Mouse (Mus musculus): ENCODE data around the gene Olfr745. TPM values are rescaled to one million over a fixed set of nuclear protein-coding genes. Genes with fewer than 3 reads are reported as not detected.

The Olfr745 gene
- not detected in 2 replicates for polyA plus RNA-seq (2015; fragmentation: Nextera tagmentation; extraction: Ambion mirVana)

DNA sequence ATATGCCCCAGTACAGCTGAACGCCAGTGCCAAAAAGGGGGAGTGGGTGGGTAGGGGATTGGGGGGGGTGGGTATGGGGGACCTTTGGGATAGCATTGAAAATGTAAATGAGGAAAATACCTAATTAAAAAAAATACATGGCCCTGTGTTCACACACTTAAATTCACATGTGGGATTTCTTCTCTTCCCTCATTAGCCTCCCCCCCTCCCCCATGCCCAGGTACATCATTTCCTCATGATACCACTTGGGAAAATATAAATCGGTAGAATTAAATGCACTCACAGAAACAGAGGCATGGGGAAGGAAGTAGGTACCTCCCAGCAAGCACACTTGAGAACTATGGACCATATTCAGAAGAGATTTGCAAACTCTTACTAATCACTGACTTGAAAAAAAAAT is at the start of gene Olfr745:
Gene Olfr745 (plus strand): TSS at position 301 of the 400 bp plus-strand sequence.
- Histone ChIP-seq H3K27me3 (no peaks in the 10 kb centered on the region), H3K4me3 (no peak within 1 kb of the TSS), H3K4me2 (replicated peaks) (no peak within 1 kb of the TSS), H3K9me3 (0 out of 2 replicates have a peak, but pooled peaks cover 5% of the 10 kb centered on the region), H3K27ac (no peak within 1 kb of the TSS), H3K36me3 (no peaks in the 10 kb centered on the region), H3K4me1 (no peaks in the 10 kb centered on the region), H3K9ac (no peak within 1 kb of the TSS)
- no peak for ATAC-seq (ENCODE audit: low FRiP score, low read depth)
- 74% methylated on average over 2 of the region's 2 CpGs for WGBS

DNA sequence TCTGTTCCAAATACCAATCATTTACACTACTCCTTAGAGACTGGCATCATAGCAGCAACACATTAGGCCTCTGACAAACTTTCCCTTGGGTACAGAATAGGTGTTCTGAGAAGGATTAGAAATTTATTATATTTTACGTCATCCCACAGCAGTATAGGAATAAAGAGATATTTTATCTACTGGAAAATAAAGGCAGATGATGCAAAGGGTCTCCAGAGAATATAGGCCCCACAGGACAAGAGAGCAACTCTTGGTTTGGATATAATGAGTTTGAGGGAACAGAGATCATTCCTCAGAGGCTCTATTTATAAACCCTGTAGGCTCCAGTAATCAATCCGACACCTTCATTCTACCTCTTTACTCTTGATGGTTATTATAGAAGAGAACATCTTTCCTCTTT is 24.6 kb upstream of the Olfr745 start, which contains the start of gene Olfr744:
Gene Olfr744 (plus strand): TSS at position 301 of the 400 bp plus-strand sequence.
- H3K9me3 ChIP-seq = 0 out of 2 replicates have a peak, but pooled peaks cover 5% of the 10 kb centered on the region
- no peak for ATAC-seq (ENCODE audit: low FRiP score, low read depth)
- H3K4me3 ChIP-seq = no peak within 1 kb of the TSS

DNA sequence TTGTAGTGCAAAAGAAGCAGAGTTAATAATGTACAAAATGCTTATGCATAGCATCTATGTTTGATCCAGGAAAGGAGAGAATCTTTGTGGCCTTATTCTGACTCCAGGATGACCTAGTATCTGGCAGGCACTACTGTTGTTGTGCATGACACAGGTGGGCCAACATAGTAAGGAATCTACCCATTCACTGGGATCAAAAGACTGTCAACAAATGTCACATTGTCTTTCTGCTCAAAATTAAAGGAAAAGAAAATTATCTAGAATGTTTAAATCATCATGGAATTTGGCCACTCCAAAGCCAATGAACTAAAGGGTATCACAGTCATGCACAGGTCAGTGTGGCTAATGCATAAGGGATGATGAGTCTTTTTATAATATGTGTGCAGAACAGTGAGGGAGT is 7.6 kb downstream of the Olfr745 start, which contains the start of gene Olfr746:
Gene Olfr746 (plus strand): TSS at position 301 of the 400 bp plus-strand sequence.
- no peaks in the 10 kb centered on the region for H3K9me3 ChIP-seq
- H3K27ac ChIP-seq = no peak within 1 kb of the TSS
- no peak within 1 kb of the TSS for H3K4me2 ChIP-seq (replicated peaks)
- no peak for ATAC-seq (ENCODE audit: low FRiP score, low read depth)
- H3K27me3 ChIP-seq = no peaks in the 10 kb centered on the region
- H3K4me1 ChIP-seq = no peaks in the 10 kb centered on the region
- H3K36me3 ChIP-seq = no peaks in the 10 kb centered on the region
- no peak within 1 kb of the TSS for H3K4me3 ChIP-seq
- no peak within 1 kb of the TSS for H3K9ac ChIP-seq

More for the DNA sequence above, 24.6 kb upstream of the Olfr745 start, which contains the start of gene Olfr744:
- WGBS = 88% methylated on average over 2 of the region's 2 CpGs
- H3K9ac ChIP-seq = no peak within 1 kb of the TSS
- H3K27me3 ChIP-seq = no peaks in the 10 kb centered on the region
- H3K4me1 ChIP-seq = no peaks in the 10 kb centered on the region
- no peak within 1 kb of the TSS for H3K4me2 ChIP-seq (replicated peaks)
- H3K36me3 ChIP-seq = no peaks in the 10 kb centered on the region
- no peak within 1 kb of the TSS for H3K27ac ChIP-seq

DNA sequence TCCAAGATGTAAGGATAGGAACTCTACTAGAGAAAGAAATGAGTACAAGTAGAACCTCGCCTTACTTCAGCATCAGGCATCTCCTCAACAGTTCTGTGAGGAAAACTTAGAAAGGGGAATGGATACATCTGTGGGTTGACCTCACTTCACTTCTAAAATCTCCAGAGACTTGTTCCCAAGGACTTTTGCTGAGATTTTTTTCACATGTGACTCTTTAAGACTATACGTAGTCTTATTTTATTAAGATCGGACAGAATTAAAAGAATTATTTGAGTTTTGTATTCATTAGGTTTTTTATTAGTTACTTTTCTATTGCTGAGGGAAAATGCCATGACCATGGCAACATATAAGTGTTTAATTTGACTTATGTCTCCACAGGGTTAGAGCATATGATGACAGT is 53.9 kb downstream of the Olfr745 start, which contains the start of gene Olfr747:
Gene Olfr747 (minus strand): TSS at position 101 of the 400 bp plus-strand sequence.
- WGBS = 88% methylated on average over 3 of the region's 3 CpGs
- Histone ChIP-seq H3K4me1 (no peaks in the 10 kb centered on the region), H3K4me3 (no peak within 1 kb of the TSS), H3K27me3 (no peaks in the 10 kb centered on the region), H3K9me3 (no peaks in the 10 kb centered on the region), H3K27ac (no peak within 1 kb of the TSS), H3K9ac (no peak within 1 kb of the TSS), H3K4me2 (replicated peaks) (no peak within 1 kb of the TSS), H3K36me3 (no peaks in the 10 kb centered on the region)
- ATAC-seq (ENCODE audit: low FRiP score, low read depth) = no peak

Other genes with a start within 250 kb of the Olfr745 start
- not detected in 2 replicates for gene Olfr738, start 231.8 kb upstream of the Olfr745 start, polyA plus RNA-seq (2015; fragmentation: Nextera tagmentation; extraction: Ambion mirVana)
- not detected in 2 replicates for gene Olfr739, start 220.8 kb upstream of the Olfr745 start, polyA plus RNA-seq (2015; fragmentation: Nextera tagmentation; extraction: Ambion mirVana)
- gene Olfr740, start 193.8 kb upstream of the Olfr745 start, polyA plus RNA-seq (2015; fragmentation: Nextera tagmentation; extraction: Ambion mirVana) = not detected in 2 replicates
- not detected in 2 replicates for gene Olfr741, start 166.7 kb upstream of the Olfr745 start, polyA plus RNA-seq (2015; fragmentation: Nextera tagmentation; extraction: Ambion mirVana)
- gene Olfr742, start 135.8 kb upstream of the Olfr745 start, polyA plus RNA-seq (2015; fragmentation: Nextera tagmentation; extraction: Ambion mirVana) = not detected in 2 replicates
- gene Olfr743, start 117.5 kb upstream of the Olfr745 start, polyA plus RNA-seq (2015; fragmentation: Nextera tagmentation; extraction: Ambion mirVana) = not detected in 2 replicates
- gene Olfr744, start 24.5 kb upstream of the Olfr745 start, polyA plus RNA-seq (2015; fragmentation: Nextera tagmentation; extraction: Ambion mirVana) = not detected in 2 replicates
- gene Olfr746, start 7.7 kb downstream of the Olfr745 start, polyA plus RNA-seq (2015; fragmentation: Nextera tagmentation; extraction: Ambion mirVana) = not detected in 2 replicates
- gene Olfr747, start 53.8 kb downstream of the Olfr745 start, polyA plus RNA-seq (2015; fragmentation: Nextera tagmentation; extraction: Ambion mirVana) = not detected in 2 replicates
- not detected in 2 replicates for gene Olfr748, start 68.0 kb downstream of the Olfr745 start, polyA plus RNA-seq (2015; fragmentation: Nextera tagmentation; extraction: Ambion mirVana)
- not detected in 2 replicates for gene Olfr749, start 105.7 kb downstream of the Olfr745 start, polyA plus RNA-seq (2015; fragmentation: Nextera tagmentation; extraction: Ambion mirVana)
- gene Ttc5, start 146.1 kb downstream of the Olfr745 start, polyA plus RNA-seq (2015; fragmentation: Nextera tagmentation; extraction: Ambion mirVana) = 87.1 and 88.5 TPM in 2 replicates
- not detected in 2 replicates for gene Ccnb1ip1, start 168.3 kb downstream of the Olfr745 start, polyA plus RNA-seq (2015; fragmentation: Nextera tagmentation; extraction: Ambion mirVana)
- gene Parp2, start 168.5 kb downstream of the Olfr745 start, polyA plus RNA-seq (2015; fragmentation: Nextera tagmentation; extraction: Ambion mirVana) = 67.9 and 69.9 TPM in 2 replicates
- 3.5 and 5.7 TPM in 2 replicates for gene Tep1, start 231.2 kb downstream of the Olfr745 start, polyA plus RNA-seq (2015; fragmentation: Nextera tagmentation; extraction: Ambion mirVana)